Mouse (Mus musculus): ENCODE results near the gene Sec14l1. TPM values are rescaled to one million over a fixed set of nuclear protein-coding genes. Genes with fewer than 3 reads are reported as not detected.

Gene Sec14l1
- polyA plus RNA-seq, 2 experiments from 2014 or later, result 11.9 to 18.9 TPM

DNA sequence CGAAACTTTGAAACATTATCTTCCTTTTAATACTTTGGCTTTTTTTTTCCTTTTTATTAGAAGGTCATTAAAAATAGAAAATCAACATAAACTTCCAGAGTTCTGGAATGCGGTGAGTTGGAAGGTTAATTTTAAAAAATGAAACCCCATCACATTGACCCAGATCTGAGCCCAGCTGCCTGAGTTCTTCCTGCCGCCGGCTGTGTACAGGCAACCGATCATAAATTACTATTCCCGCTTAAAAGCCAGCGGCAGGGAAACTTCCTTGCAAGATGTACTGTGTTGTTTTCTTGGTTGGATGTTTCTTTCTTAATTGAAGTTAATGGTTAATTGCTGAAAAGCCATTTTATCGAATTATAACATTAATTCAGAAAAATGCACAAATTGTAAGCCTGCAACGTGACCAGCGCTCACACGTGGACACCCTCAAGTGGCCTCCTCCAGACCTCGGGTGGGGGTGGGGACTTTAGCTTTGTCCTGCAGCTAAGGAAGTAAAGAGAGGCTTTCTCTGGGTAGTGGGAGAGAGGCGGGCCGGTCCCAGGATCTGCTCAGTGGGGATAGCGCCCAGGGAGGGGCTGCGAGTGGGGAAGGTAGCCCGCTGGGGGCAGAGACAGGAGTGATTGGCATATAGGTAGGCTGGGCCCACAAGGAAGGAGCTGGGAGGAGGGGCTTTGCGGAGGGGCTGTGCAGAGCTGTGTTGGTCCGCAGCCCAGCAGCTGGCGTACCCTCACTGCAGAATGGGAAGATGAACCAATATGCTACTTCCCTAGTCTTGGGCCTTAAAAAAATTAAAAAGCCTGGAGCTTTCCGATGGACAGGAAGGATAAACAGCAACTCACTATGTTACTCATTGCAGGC, 70.3 kb downstream of the Sec14l1 start:
- ATAC-seq, result no peak

DNA sequence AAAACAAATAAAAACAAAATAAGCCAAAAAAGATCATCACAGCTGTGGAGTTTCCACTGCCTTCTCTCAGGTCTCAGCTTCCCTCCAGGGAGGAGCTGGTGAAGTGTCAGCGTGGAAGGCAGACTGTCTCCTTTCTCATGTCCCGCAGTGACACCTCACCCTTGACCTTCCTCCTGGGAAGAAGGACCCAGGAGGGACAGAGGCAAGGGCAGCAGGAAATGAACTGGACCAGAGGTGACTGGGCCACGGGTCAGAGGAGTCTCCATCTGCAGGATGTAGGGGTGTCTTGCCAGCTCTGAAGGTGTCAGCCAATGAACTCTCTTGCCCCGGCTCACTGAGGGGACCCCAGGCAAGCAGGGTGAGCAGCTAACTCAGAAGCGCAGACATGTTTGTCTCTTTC, 76.6 kb downstream of the Sec14l1 start:
- no peak for ATAC-seq

DNA sequence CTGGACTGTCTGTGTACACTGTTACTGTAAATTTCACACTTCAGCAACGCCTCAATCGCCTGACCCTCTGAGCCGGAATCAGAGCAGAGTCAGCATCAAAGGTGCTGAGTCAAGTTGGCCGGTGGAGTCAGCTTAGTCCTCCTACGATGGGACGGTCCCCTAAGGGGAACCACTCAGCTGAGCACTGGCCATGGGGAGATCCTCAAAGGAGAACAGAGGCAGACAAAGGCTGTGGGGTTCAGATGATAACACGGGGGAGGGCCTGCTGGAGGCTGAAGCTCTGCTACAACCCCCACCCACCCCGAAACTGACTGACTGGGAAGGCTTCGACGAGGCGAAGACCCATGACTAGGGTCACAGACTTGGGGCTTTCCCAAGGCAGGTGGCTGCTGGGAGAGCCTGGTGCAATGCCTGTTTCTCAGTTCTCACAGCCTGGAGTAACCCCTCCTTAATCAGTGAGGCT, 79.5 kb downstream of the Sec14l1 start:
- ATAC-seq, result no peak

DNA sequence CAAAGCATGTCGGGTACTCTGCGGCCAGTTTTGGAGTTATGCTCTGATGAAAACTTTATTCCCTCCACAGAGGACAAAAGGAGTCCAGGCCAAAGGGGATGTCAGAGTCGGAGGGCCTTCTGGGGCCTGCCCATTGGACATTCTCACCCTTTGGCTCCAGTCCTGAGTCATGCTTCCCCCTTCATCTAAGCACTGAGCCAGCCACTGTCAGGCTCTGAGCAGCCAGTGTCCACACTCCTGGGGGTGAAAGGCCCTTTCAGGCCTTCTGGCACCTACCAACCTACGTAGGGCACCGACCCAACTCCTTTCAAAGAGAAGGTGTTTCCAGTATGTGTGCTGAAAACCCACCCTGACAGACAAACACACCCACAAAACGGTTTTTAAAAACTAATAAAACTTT, 80.6 kb downstream of the Sec14l1 start:
- ATAC-seq, result no peak

DNA sequence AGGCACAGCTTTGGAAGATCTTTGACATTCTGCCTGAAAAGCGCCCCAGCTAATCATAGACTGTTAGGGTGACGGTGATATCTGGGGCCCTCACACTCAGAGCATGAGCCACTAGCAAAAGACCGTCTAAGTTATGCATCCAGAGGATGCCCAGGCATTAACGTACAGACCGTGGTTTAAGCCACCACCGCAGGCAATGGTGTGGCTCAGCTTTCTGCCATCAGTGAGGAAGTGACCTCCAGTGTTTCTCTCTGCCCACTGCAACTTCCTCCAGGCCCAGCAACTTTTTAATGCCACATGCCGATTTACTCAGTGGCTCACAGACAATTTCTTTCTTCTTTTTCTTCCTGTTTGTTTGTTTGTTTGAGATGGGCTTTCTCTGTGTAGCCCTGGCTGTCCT, 81.7 kb downstream of the Sec14l1 start:
- no peak for ATAC-seq

DNA sequence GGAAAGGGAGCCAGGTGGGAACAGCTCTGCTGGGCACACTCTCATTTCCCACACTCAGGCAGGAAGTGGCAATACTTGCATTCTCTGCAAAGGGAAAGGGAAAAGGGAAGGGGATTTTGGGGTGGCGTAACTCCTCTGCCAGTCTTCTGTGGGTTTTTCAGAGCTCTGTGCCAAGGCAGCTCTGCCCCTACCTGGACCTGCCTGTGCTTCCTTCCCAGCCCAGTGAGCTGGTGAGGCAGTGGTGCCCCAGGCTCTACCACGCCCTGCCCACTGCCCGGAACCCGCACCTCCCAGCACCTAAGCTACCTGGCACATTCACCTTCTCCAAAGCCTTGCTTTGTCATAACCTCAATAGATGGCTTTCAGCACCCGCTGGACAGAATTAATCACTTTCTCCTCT, 83.2 kb downstream of the Sec14l1 start:
- no peak for ATAC-seq

DNA sequence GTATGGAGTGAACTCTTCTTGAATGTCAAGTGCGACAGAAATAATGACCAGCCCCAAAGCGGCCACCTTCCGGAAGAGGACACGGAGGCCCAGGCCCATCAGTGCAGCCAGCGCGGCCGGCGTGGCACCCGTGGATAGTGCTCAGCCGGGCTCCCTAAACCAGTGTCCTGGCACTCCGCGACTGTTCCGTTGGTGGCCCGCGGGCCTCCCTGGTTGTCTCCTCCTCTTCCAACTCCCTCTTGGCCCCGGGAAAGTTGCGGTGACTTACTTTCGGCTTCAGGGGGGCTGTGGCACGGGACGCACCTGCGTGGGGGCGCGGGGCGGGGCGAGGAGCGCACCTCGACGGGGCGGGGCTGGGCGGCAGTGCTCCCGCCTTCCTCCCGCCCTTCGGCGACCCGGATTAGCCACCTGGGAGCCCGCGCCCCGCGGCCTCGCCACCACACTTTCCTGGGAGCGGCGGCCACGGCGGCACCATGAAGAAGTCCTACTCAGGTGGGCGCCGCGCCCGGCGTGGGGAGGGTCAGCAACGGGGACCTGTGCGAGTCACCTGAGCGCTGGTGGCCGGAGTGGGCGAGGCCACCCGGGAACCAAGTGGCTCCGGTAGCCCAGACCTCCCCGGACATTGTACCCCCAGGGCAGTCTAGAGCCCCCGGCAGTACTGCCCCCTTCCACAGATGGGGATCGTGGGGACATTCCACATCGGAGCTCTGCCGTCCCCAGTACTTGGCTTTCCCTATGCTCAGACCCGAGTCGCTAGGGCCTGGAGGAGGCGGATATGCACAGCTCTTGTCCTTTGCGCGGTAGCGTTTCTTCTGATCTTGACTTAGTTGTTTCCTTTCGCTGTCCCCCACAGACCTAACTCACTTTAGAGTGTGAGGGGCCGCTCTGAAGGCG, 84.6 kb downstream of the Sec14l1 start, which contains the start of gene Sept9:
TSS of gene Sept9 (plus strand) at position 380 of the 894 bp plus-strand sequence.
- no peak for ATAC-seq

DNA sequence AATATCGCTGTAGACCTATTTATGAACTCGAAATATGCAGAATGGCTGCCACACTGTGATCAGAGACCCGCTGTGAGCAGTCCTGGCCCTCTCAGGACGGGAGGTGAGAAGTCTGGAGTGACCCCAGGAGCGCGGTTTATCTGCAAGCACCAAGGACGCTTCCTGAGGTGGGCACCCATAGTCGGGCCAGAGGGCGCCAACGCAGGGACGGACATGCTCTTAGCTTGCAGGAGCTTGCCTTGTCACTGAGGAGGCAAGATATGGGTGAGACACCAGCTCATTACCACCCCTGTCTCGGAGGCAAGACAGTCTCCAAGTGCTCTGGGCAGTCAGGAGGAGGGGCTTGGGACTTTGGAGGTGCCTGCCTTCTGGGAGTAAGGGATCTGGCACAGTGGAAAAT, 86.9 kb downstream of the Sec14l1 start:
- ATAC-seq, result no peak

DNA sequence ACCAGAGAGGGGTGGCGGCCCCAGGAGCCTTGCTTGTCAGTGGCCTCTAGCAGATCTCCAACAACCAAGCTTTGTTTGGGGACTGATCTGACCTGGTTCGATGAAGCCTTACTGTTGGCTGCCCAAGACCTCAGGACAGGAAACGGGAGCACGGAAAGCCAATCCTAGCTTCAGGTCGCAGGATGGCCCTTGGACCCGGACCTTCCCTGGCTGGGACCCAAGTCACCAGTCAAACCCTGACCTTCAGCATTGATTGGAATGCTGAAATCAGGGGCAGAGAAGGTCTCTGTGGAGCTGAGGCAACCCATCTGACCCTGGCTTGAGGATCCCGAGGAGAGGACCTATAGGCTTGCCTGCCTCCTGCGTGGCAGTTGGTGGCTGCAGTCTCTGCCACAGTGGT, 89.6 kb downstream of the Sec14l1 start:
- ATAC-seq, result no peak

DNA sequence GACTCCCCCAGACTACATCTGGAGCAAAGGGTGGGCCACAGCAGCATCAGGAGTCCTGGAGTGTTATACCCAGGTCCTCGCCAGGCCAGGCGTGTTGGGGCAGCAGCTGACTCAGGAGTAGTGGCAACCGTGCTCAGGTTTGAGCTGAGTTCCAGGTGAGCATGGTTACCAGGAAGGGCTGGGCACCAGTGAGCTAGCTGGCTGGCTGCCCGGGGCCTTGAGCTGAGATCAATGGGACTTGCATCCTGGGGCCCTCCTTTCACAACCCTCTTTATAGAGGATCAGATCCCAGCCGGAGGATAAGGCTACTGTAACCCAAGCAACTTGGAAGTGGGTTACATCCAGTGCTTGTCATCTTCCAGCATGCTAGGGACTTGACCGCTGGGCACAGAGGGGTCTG, 90.1 kb downstream of the Sec14l1 start:
- ATAC-seq, result no peak

DNA sequence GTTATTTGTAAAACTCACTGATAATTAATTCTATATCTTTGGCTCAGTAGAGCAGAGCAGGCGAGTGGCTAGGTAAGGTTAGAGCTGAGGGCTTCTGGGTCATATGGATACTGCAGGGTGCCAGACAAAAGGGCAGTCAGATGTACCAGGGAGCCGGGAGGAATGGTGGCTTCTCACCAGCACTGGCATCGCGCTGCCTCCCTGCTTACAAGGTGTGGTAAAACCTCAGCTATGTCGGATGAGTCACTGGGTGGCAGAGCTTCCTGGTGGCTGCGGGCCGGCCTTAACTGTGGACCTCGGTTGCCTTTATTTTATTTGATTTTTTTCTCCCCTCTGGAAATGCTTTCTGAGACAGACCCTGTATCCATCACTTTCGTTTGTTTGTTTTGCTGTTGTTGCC, 90.5 kb downstream of the Sec14l1 start:
- no peak for ATAC-seq

DNA sequence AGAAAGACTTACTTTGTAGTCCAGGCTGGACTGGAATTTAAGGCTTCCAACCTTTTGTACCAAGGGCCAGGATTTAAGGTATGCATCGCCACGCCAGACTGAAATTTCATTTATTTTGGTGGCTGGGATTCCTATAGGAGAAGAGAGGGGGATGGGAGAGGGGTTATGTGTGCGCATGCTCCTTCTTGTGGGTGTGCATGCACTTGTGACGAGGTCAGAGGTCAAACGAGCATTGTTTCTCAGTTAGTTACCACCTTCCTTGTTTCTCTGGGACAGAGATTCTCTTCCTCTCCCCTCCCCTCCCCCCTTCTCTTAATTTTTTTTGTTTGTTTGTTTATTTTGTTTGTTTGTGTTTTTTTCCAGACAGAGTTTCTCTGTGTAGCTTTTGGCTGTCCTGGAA, 92.5 kb downstream of the Sec14l1 start:
- ATAC-seq, result no peak

DNA sequence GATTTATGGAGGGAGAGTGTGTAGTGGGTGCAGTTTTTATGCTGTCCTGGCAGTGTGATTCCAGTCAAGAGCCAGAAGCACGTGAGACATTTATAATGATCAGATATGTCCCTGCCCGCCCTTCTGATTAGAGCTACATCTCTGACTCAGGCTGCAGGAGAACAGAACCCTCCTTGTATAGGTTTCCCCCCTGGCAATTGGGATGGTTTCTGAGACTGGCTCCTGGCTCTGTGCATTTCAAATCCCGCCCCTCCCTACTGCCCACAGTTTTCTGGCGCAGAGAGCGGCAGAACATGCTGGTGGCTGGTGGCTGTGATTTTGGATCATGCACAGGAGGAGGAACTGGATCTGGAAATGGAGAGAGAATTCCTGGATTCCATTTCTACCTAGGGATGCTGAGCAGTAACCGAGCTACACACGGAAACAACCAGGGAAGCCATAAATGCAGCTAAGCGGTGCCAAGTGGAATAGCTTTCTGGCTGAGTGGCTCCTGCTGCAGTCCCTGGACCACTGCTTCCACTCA, 93.2 kb downstream of the Sec14l1 start:
- no peak for ATAC-seq

Other genes with a start within 250 kb of the Sec14l1 start
- not detected for gene Mgat5b, start 196.3 kb upstream of the Sec14l1 start, polyA plus RNA-seq (2017; shearing (Covaris generic))
- gene Sept9, start 84.5 kb downstream of the Sec14l1 start, polyA plus RNA-seq (2017; shearing (Covaris generic)), result 100 to 1,000 TPM; 277 to 424 TPM

Data from CD4-positive, CD25-positive, alpha-beta regulatory T cell, adult 4 months (primary cell).